Comparison of ENCODE assay signal across 14 mouse cellular contexts in genomic region chr2:42651259-42651658, GRCm38 (mm10). TPM values are rescaled to one million over a fixed set of nuclear protein-coding genes. Genes with fewer than 3 reads are reported as not detected.
DNase-seq lines count a peak whose midpoint lies in the region; ATAC-seq and TF ChIP-seq lines count a peak whose summit lies in the region.
"Had no signal": no experiment of that assay in that cellular context is flagged by ENCODE, and none has a peak within 500 bp of the region (broad histone marks: within the 10 kb centered on the region; RNA-seq: fewer than 3 reads in every experiment).

No protein-coding gene starts in this region.

- 78% methylated on average over 4 of the region's 4 CpGs for WGBS in hindbrain, postnatal 0 days
- 56% methylated on average over 4 of the region's 4 CpGs for WGBS in olfactory bulb, adult 2 months

- no peaks in the 10 kb centered on the region for H3K27me3 ChIP-seq in hindbrain, postnatal 0 days (ENCODE audit: insufficient read depth, low read length)

- TF ChIP-seq CTCF in layer of hippocampus, adult 2 months (conservative IDR thresholded peaks at IDR 0.05), result no peak
- TF ChIP-seq CTCF in hindbrain, postnatal 0 days (IDR thresholded peaks at IDR 0.05; ENCODE audit: low read depth), result no peak
- no peak for TF ChIP-seq CTCF in olfactory bulb, adult 2 months (IDR thresholded peaks at IDR 0.05; ENCODE audit: insufficient read depth, low read depth, low read length)

- H3K9me3 ChIP-seq in hindbrain, postnatal 0 days (ENCODE audit: low read length), result no peaks in the 10 kb centered on the region

- ATAC-seq in hindbrain, postnatal 0 days, result no peak
- ATAC-seq: liver, postnatal 0 days had no signal

- H3K4me3 ChIP-seq in layer of hippocampus, adult 2 months, result peak overlapping the region; percentile 90
- H3K4me3 ChIP-seq in hindbrain, postnatal 0 days (ENCODE audit: low read length), result peak overlapping the region; percentile 64
- peak overlapping the region; percentile 43 for H3K4me3 ChIP-seq in olfactory bulb, adult 2 months (ENCODE audit: insufficient read depth, low read depth, low read length)
- H3K4me3 ChIP-seq: heart, adult 2 months had no signal

- peak; percentile 17 to 46 for DNase-seq in cerebellum, postnatal 14 days
- DNase-seq in cerebellum, adult 9-10 months, result no peak
- no peak for DNase-seq in layer of hippocampus, adult 2 months (ENCODE audit: low spot score in 2 of 2)
- DNase-seq in layer of hippocampus, postnatal 25 days (ENCODE audit: extremely low spot score in 1 of 2, low spot score in 1 of 2), result no peak
- no peak for DNase-seq in hindbrain, postnatal 0 days (ENCODE audit: low spot score)
- DNase-seq in thymus, postnatal 0 days (ENCODE audit: low spot score), result no peak
- DNase-seq: B cell, adult 2 months; gastrocnemius, postnatal 10 days; heart, adult 2 months; liver, postnatal 0 days; thymus, postnatal 36 days had no signal

- H3K27ac ChIP-seq in layer of hippocampus, adult 2 months, result peak overlapping the region; percentile 92
- H3K27ac ChIP-seq in hindbrain, postnatal 0 days, result no peak overlapping the region
- no peak overlapping the region for H3K27ac ChIP-seq in olfactory bulb, adult 2 months (ENCODE audit: insufficient read depth, low read depth, low read length)
- H3K27ac ChIP-seq: heart, adult 2 months; kidney, postnatal 0 days had no signal

- no peaks in the 10 kb centered on the region for H3K36me3 ChIP-seq in hindbrain, postnatal 0 days (ENCODE audit: insufficient read depth, low read length)

- peak overlapping the region; percentile 82 for H3K4me2 ChIP-seq in hindbrain, postnatal 0 days (ENCODE audit: low read depth, low read length)

- peaks cover 5% of the 10 kb centered on the region for H3K4me1 ChIP-seq in hindbrain, postnatal 0 days (ENCODE audit: insufficient read depth, low read length)
- H3K4me1 ChIP-seq in olfactory bulb, adult 2 months (ENCODE audit: control insufficient read depth, insufficient read depth, low read length), result no peaks in the 10 kb centered on the region

- TF ChIP-seq POLR2A in olfactory bulb, adult 2 months (IDR thresholded peaks at IDR 0.05; ENCODE audit: insufficient read depth, low read depth, low read length), result no peak

- 0 out of 2 replicates have a peak overlapping the region, but pooled peaks have one; percentile 6 for H3K9ac ChIP-seq in hindbrain, postnatal 0 days (replicated peaks; ENCODE audit: low read length)
- H3K9ac ChIP-seq: liver, postnatal 0 days had no signal

RNA-seq across cellular contexts. Expression of gene Lrp1b, which starts 2.2 kb away (rescaled TPM):
- total RNA-seq in layer of hippocampus, adult 2 months (2021), result 100 to 1,000 TPM in 1 of 2 experiments, 10 to 100 TPM in 1; 90.6 to 104 TPM
- 10 to 100 TPM; 63.5 to 97.4 TPM for total RNA-seq in layer of hippocampus, postnatal 25 days (2021)
- 19.9 and 33.6 TPM in 2 replicates for total RNA-seq in hindbrain, postnatal 0 days (2014; rRNA removed)
- 14.8 and 15.5 TPM in 2 replicates for polyA plus RNA-seq in hindbrain, postnatal 0 days (2015; fragmentation: Nextera tagmentation; extraction: Ambion mirVana)
- polyA plus RNA-seq in olfactory bulb, adult 2 months (2012; ENCODE audit: insufficient read depth, insufficient read length, low replicate concordance, missing spikeins), result 276 TPM in 1 of 2 replicates, not detected in the other
- 0.84 and 1.1 TPM in 2 replicates for polyA plus RNA-seq in thymus, postnatal 0 days (2015; fragmentation: Nextera tagmentation; extraction: Ambion mirVana)
- polyA plus RNA-seq: liver, postnatal 0 days; spleen, adult 2 months had no signal

Comparison
In these comparisons a context has a peak if more than half of its experiments do, and no peak if none do; other contexts are left out.
1. DNase-seq: peak in cerebellum, postnatal 14 days (2 of 2); none in cerebellum, adult 9-10 months (single experiment), layer of hippocampus, adult 2 months (0 of 2), layer of hippocampus, postnatal 25 days (0 of 2), hindbrain, postnatal 0 days (single experiment) and thymus, postnatal 0 days (single experiment).
2. Peak in every context shown above with its lines, with median percentiles within 50 percentile points of each other: H3K4me3 ChIP-seq.